In the genomic region with DNA sequence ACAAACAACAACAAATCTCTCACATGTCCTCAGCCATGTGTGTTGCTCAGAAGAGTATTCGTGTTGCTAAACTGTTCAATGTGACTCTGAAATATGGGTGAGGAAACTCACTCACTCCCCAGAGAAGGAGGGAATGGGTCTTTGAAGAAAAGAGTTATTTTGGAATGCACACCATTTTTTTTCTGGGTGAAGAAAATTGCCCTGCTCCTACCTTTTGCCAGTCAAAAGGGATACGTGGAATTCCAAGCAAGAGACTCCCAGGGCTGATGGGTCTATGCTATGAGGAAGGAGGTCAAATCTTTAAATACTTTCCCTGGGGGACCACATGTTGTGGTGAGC, we compare ENCODE assay signal across 14 mouse cellular contexts.
A peak's percentile ranks its signal among the peaks of the same experiment; 100 is the strongest.
DNase-seq lines count a peak whose midpoint lies in the region; ATAC-seq lines count a peak whose summit lies in the region.
"Had no signal": no experiment of that assay in that cellular context is flagged by ENCODE, and none has a peak within 500 bp of the region (broad histone marks: within the 10 kb centered on the region; RNA-seq: fewer than 3 reads in every experiment).

No protein-coding gene starts in this region.

- DNase-seq in hindbrain, embryonic 14.5 days (ENCODE audit: low spot score), result no peak
- DNase-seq in neural tube, embryonic 10.5 days (ENCODE audit: extremely low spot score, low spot score), result no peak
- no peak for DNase-seq in frontal cortex, postnatal 10 days (ENCODE audit: low spot score in 2 of 2)
- no peak for DNase-seq in thymus, postnatal 36 days
- DNase-seq: cerebellum, postnatal 14 days; gastrocnemius, postnatal 14 days; layer of hippocampus, postnatal 36 days; right cerebral cortex, adult 18-20 months had no signal

- WGBS in hindbrain, embryonic 12.5 days, result 19% methylated on average over 2 of the region's 2 CpGs
- WGBS in hindbrain, embryonic 14.5 days, result 37% methylated on average over 2 of the region's 2 CpGs
- WGBS in neural tube, embryonic 13.5 days, result 11% methylated on average over 2 of the region's 2 CpGs
- WGBS in intestine, embryonic 15.5 days, result 48% methylated on average over 2 of the region's 2 CpGs
- WGBS in stomach, embryonic 16.5 days, result 48% methylated on average over 2 of the region's 2 CpGs

- no peaks in the 10 kb centered on the region for H3K27me3 ChIP-seq in hindbrain, embryonic 12.5 days
- no peaks in the 10 kb centered on the region for H3K27me3 ChIP-seq in hindbrain, embryonic 14.5 days (ENCODE audit: control insufficient read depth, insufficient read depth, low read length)
- H3K27me3 ChIP-seq in neural tube, embryonic 13.5 days, result no peaks in the 10 kb centered on the region
- H3K27me3 ChIP-seq in intestine, embryonic 15.5 days (replicated peaks), result no peaks in the 10 kb centered on the region
- no peaks in the 10 kb centered on the region for H3K27me3 ChIP-seq in stomach, embryonic 16.5 days (ENCODE audit: control insufficient read depth, insufficient read depth, low read length)

- H3K4me1 ChIP-seq in hindbrain, embryonic 12.5 days, result peaks cover 75% of the 10 kb centered on the region
- peaks cover 63% of the 10 kb centered on the region for H3K4me1 ChIP-seq in hindbrain, embryonic 14.5 days (replicated peaks; ENCODE audit: control insufficient read depth, insufficient read depth, low read length)
- peaks cover 88% of the 10 kb centered on the region for H3K4me1 ChIP-seq in neural tube, embryonic 13.5 days (replicated peaks)
- H3K4me1 ChIP-seq in intestine, embryonic 15.5 days (replicated peaks), result peaks cover 48% of the 10 kb centered on the region
- peaks cover 47% of the 10 kb centered on the region for H3K4me1 ChIP-seq in stomach, embryonic 16.5 days (ENCODE audit: control insufficient read depth, insufficient read depth, low read length)

- no peak for ATAC-seq in hindbrain, embryonic 12.5 days (ENCODE audit: low FRiP score)
- ATAC-seq in hindbrain, embryonic 14.5 days (ENCODE audit: low FRiP score), result no peak
- ATAC-seq in neural tube, embryonic 13.5 days (ENCODE audit: low read depth), result no peak
- no peak for ATAC-seq in intestine, embryonic 15.5 days
- ATAC-seq in stomach, embryonic 16.5 days (ENCODE audit: insufficient read depth, low FRiP score), result no peak
- ATAC-seq: inflammation-experienced regulatory T-cells, adult 6 months had no signal

- no peak overlapping the region for H3K9ac ChIP-seq in hindbrain, embryonic 12.5 days
- H3K9ac ChIP-seq in hindbrain, embryonic 14.5 days, result no peak overlapping the region
- H3K9ac ChIP-seq in neural tube, embryonic 13.5 days, result no peak overlapping the region
- no peak overlapping the region for H3K9ac ChIP-seq in intestine, embryonic 15.5 days
- H3K9ac ChIP-seq in stomach, embryonic 16.5 days (ENCODE audit: low read length), result no peak overlapping the region
- H3K9ac ChIP-seq: midbrain, embryonic 12.5 days had no signal

- no peaks in the 10 kb centered on the region for H3K9me3 ChIP-seq in hindbrain, embryonic 12.5 days (replicated peaks)
- H3K9me3 ChIP-seq in hindbrain, embryonic 14.5 days (ENCODE audit: control insufficient read depth, low read length), result no peaks in the 10 kb centered on the region
- H3K9me3 ChIP-seq in neural tube, embryonic 13.5 days, result no peaks in the 10 kb centered on the region
- H3K9me3 ChIP-seq in intestine, embryonic 15.5 days, result no peaks in the 10 kb centered on the region
- no peaks in the 10 kb centered on the region for H3K9me3 ChIP-seq in stomach, embryonic 16.5 days (replicated peaks; ENCODE audit: control insufficient read depth, low read length)
- H3K9me3 ChIP-seq: midbrain, embryonic 12.5 days had no signal

- no peak overlapping the region for H3K4me2 ChIP-seq in hindbrain, embryonic 12.5 days (replicated peaks)
- no peak overlapping the region for H3K4me2 ChIP-seq in hindbrain, embryonic 14.5 days (replicated peaks)
- no peak overlapping the region for H3K4me2 ChIP-seq in neural tube, embryonic 13.5 days
- H3K4me2 ChIP-seq in intestine, embryonic 15.5 days (replicated peaks), result no peak overlapping the region
- H3K4me2 ChIP-seq in stomach, embryonic 16.5 days (ENCODE audit: low read depth, low read length), result no peak overlapping the region
- H3K4me2 ChIP-seq: midbrain, embryonic 12.5 days had no signal

- H3K36me3 ChIP-seq in hindbrain, embryonic 12.5 days, result no peaks in the 10 kb centered on the region
- H3K36me3 ChIP-seq in hindbrain, embryonic 14.5 days (replicated peaks; ENCODE audit: control insufficient read depth, insufficient read depth), result no peaks in the 10 kb centered on the region
- no peaks in the 10 kb centered on the region for H3K36me3 ChIP-seq in neural tube, embryonic 13.5 days
- no peaks in the 10 kb centered on the region for H3K36me3 ChIP-seq in intestine, embryonic 15.5 days
- H3K36me3 ChIP-seq in stomach, embryonic 16.5 days (ENCODE audit: control insufficient read depth, insufficient read depth, low read length), result no peaks in the 10 kb centered on the region
- H3K36me3 ChIP-seq: midbrain, embryonic 12.5 days had no signal

- H3K4me3 ChIP-seq in hindbrain, embryonic 12.5 days, result no peak overlapping the region
- no peak overlapping the region for H3K4me3 ChIP-seq in hindbrain, embryonic 14.5 days (replicated peaks; ENCODE audit: low read length)
- H3K4me3 ChIP-seq in neural tube, embryonic 13.5 days, result no peak overlapping the region
- no peak overlapping the region for H3K4me3 ChIP-seq in intestine, embryonic 15.5 days (replicated peaks)
- H3K4me3 ChIP-seq in stomach, embryonic 16.5 days (replicated peaks; ENCODE audit: low read length), result no peak overlapping the region
- H3K4me3 ChIP-seq: midbrain, embryonic 12.5 days had no signal

- H3K27ac ChIP-seq in hindbrain, embryonic 12.5 days, result 0 out of 2 replicates have a peak overlapping the region, but pooled peaks have one; percentile 86
- no peak overlapping the region for H3K27ac ChIP-seq in hindbrain, embryonic 14.5 days
- H3K27ac ChIP-seq in neural tube, embryonic 13.5 days (replicated peaks), result peak overlapping the region; percentile 88; the same call in 1 of the 2 replicates
- peak overlapping the region; percentile 64 for H3K27ac ChIP-seq in intestine, embryonic 15.5 days
- peak overlapping the region; percentile 56 for H3K27ac ChIP-seq in stomach, embryonic 16.5 days (ENCODE audit: low read length)
